Mouse (Mus musculus): ENCODE data around the gene Fgfr2.

Fgfr2 gene

DNA sequence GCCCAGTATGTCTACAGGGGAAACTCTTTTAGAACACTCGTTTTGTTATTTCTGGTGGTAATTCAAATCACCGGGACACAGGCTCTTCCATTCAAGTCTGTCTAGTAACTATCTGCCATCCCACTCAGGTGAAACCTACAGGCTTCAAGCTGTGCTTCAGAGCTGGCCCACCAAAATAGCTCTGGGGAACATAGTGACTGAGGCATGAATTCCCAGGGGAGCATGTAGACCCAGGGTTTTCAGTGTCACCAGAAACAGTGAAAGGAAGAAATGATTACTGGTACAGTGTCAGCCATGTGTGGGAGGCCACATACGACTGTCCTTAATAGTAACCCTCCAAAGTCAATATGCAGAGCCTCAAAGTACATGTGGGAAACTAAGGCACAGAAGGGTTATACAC, 841.0 kb downstream of the Fgfr2 start:
- no peak for DNase-seq

DNA sequence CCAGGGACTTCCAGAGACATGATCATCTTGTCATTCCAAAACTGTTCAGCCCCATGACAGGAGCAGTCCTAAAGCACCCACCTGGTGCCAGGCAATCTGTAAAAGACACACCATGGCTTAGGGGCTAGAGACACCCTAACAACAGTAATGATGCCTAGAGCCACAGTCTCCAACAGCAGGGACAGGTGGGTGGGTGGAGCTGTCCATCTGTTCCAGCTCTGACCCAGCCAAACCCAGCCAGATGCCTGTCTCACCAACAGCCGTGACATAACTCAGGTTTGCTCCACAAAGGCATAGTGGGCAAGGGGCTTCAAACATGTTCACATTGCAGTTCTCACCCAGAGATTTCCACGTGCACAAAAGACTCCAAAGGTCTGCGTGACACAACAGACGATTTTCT, 841.4 kb downstream of the Fgfr2 start:
- DNase-seq: no peak

DNA sequence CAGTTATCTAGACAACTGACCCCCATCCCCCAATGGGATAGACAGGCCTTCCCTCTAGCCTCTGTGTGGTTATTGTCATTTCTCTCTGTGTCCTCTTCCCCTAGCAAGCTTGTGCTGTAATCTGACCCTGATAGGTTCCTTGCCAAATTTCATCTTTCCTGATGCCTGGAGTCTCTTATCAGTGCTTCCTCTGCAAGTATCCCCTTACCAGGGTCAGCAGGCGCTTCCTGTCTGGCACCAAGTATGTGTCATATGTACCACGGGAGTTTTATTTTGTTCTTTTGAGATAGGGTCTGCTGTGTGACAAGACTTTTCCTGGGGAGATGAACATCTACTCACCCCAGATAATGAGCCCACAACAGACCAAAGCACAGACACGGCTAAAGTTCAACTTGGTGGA, 844.5 kb downstream of the Fgfr2 start:
- no peak for DNase-seq

DNA sequence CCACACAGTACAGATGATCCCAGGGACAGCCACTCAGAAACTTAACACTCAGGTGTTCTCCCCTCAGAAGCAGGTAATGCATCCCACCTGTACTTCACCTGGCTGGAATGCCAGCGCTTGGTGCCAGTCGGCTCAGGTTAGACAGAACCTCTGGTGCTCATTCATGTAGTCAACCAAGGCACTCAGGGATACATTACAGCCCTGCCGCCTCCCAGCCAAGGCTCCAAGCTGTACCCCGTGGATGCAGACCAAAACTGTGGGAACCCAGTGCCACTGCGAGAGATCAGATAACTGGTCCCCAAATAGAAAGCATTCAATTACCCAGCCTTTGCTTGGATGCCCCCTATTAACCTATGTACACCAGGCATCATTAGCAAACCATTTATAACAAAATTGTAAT, 846.9 kb downstream of the Fgfr2 start:
- DNase-seq: no peak

DNA sequence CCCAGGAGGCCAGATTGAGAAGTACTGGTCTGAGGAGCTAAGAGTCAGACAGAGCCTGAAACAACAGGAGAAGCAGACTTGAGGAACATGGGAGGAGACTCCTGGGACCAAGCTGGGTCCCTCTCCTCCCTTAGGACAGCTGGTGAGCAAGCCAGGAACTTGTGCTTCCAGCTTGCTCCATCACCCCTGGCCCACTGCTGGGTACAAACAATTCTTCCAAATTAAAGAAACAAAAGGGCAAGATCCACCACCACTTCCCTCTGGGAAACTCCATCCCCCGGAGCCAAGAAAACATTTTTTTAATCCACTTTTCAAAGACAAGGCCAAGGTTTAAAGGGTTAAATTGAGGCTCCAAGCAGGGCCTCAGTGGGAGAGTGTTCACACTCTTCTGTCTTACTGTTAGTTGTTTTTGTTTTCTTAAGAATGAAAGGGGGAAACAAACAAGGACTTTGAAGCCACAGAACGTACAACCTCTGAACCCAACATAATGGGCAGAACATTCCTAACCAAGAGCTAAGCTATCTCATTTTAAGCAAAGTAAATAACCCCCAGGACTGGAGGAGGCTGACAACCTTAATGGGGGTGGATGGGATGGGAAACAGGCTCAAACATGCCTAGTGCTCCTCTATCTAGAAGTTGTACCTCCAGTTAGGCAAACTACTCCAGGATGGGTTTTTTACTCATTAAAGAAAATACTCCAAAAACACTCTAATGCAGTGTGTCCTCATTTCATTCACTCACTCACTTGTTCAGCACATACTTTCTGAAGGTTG, 849.2 kb downstream of the Fgfr2 start:
- no peak for DNase-seq

DNA sequence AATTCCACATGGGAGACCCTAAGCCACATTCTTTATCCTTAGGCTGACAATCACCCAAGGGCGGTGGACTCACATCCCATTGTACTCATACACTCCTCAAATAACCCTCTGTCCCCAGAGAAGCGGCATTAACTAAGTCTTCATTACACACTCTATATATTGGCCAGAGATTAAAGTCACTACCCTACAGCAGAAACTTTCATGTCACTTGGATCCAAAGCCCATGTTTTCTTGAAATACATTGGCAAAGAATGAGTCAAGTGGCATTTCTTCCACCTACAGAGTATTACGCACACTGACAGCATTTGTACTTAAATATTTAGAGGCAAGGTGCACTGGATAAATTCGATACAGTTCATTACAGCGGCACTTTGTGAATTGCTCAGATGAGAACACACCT, 850.2 kb downstream of the Fgfr2 start:
- no peak for DNase-seq

DNA sequence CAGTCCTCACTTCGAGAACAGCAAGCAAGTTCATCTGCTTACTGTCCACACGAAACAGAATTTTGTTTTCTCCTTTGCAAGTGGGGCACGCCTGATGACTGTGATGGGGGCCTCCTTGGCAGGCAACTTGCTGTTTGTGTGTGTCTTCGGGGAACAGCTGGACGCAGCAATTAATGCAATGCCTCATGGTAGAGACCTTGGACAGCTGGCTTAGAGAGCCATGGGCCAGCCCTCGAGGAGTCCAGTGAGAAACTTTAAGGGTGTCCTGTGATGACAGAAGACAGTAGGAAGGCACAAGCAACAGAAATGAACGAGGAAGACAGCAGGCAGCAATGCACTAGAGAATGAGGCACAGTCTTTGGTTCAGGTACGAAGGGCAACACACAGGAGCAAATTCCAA, 852.8 kb downstream of the Fgfr2 start:
- DNase-seq: no peak

DNA sequence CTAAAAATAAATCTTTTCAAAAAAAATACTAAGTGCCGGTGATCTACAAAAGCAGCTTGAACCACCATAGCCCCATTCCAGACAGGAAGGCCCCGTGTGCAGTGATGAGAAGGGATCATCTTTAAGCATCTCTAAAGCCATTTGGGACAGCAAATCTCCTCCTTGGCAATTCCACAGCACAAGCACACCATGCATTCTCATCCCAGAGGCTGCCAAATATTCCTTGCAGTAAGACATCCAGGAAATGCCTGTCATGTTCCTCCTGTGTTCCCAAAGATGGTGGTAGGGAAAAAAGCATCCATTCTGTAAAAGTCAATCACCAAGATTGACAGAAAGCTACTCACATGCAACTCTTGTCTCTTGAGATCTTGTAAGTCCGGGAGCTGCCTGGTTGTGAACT, 853.5 kb downstream of the Fgfr2 start:
- DNase-seq: no peak

DNA sequence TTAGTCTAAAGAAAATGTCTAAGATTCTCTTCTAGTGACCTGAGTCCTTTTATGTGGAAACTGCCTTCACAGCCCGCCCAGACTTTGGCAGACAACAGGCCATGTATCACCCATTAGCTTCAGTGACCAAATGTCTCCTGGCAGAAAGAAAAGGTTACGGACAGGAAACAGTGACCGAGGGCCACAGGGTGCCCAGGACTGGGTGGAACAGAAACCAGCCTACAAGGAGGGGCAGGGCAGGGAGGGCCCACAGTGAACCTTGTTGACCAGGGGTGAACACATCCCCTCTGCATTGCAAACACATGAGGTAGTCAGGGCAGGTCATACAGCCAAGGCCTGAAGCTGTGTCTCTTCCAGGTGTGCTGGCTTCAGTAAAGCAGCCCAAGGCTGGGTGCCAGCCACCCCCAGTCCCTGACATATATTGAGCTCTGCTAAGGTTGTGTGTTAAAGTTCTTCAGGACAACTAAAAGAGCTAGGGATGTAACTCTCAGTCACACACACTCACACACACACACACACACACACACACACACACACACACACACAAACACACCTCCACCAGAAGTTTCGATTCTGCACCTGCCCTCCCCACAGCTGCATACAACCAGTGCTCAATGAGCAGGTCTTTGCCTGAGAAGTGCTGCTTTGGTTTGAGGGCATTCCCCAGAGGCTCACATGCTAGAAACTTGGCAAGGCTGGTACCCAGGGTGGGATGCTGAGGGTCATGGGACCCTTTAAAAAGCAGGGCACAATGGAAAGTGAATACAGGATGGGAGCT, 855.2 kb downstream of the Fgfr2 start:
- DNase-seq: no peak

DNA sequence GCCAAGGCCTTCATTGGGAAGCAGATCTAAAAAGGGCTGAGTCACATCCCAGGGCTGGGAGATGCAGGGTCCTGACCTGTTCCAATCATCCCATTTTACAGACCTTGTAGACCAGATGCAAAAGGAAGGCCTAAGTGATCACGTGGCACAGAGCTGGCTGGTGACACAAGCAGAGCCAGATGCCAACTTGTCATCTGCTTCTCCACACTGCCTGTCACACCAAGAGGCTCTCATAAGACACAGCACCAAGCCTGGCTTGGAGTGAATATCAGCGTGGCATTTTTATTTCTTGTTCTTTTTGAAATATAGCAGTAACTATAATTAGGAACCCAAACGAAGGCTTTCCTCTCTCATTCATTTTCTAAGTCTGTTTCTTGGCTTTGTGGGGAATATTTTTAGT, 858.4 kb downstream of the Fgfr2 start:
- no peak for DNase-seq

DNA sequence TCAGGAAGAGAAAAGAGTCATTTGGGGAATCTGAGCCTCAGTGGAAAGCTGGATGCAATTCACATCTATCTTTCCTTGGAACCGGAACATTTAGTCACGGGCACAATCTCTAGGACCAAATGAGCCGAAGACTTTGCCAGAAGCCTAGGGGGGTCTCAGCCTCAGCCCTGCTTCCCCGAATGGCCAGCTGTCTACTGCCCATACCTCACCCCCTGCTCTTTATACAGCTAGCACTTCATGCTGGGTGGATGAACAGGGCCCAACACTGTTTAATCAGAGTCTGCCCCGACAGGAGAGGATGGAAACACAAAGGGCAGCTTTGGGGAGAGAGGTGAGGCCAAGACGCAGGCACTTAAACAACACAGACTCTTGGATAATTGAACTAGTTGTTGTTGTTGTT, 860.0 kb downstream of the Fgfr2 start:
- DNase-seq: no peak

DNA sequence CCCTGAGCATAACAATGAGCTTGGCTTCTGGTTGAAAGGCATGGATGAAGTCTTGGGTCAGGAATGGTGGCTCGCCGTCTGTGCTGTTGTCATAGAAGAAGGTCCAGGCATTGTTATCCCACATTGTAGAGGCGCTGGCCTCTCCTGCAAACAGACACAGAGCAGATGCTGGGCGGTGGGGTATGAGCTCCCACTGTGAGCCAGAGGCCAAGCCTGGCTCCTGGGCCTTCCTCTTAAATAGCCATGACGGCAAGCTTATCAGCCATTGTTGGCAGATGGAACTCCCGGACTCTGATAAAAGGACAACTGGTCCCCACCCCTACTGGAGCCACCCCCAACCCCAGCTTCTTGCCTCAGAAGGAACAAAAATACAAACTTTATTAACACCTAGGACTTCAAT, 860.5 kb downstream of the Fgfr2 start:
- DNase-seq: no peak

DNA sequence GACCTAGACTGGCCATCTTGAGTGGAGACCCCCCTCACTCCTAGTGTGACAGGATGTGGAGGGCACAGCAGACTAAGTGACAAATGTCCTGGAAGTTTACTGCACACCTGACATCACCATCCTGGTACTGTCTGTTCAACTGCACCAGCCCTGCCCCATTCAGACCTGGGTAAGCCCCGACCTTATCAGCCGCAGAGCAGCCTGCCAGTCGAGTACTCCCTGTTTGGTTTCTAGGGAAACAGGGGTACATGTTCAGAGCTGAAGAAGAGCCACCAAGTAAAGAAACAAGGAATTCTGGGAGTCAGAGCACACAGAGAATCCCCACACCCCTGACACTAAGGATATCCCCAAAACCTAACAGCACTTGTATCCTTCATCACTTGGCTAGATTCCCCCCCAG, 861.3 kb downstream of the Fgfr2 start:
- DNase-seq: no peak

DNA sequence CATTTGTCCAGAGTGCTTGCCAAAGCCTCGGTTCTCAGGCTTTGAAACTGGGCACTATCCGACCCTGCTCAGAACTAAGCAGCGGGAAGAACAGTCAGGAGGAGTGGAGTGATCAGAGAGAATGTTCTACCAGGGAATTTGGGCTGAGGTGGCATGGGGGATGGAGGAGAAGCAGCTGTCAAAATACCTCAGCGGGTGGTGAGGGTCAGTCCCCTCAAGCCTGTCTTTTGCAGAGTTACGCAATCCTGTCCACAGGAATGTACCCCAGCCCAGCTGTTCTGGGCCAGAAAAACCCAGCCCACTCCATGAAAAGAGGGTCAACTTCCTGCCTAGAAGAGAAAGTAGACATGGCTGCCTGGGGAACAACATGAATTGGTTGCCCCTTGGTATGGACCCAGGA, 862.5 kb downstream of the Fgfr2 start:
- no peak for DNase-seq

DNA sequence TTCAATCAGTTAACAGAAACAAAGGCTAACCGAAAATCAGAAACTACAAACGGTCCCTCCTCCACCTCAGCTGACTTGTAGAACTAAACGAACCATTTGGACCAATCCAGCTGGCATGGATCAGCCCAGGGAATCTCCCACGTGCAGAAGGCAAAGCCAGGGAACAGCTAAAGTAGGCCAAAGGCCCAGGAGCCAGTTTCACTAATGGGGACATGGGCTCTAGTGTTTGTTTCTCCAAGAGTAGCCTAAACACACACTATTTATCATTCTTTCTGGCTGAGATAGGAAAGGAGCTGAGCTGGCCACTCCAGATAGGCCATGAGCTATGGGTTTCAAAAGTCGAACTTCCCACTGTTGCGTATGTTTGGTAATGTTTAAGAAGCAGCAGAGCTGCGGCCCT, 864.3 kb downstream of the Fgfr2 start:
- DNase-seq: no peak

DNA sequence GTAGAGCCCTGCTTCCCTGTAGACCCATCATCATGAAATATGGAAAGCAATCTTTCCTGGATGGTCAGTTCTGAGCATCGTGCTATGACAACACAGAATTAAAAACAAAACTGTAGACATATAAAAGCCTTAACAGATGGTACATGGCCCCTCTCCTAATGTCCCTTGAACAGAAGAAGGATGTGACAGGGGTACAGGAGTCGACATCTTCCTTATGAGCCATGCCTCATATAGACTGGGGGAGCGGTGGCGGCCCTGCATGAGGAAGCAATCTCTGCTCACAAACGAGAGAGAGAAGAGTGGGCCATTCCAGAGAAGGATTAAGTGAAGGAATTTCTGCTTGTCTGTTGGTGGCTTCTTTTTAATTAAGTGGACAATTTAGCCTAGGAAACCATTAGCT, 864.9 kb downstream of the Fgfr2 start:
- no peak for DNase-seq

DNA sequence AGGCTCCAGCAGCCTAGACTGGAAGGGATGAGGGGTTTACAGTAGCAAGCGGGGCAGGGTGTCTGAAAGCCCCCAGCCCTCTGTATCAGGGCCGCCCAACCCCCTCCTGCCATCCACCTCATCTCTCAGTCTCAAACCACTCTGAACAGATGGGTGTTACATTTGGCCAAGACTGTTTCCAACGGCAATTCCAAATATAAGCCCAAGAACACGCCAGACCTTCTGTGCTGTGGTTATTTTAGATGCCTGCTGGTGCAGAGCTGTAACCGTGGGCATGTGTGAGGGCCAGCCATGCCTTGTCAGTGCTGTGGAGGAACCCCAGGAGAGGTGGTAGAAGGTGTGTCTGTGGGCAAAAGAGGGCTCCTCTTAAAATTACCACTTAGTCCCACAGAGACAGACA, 869.6 kb downstream of the Fgfr2 start:
- DNase-seq: peak; percentile 86

DNA sequence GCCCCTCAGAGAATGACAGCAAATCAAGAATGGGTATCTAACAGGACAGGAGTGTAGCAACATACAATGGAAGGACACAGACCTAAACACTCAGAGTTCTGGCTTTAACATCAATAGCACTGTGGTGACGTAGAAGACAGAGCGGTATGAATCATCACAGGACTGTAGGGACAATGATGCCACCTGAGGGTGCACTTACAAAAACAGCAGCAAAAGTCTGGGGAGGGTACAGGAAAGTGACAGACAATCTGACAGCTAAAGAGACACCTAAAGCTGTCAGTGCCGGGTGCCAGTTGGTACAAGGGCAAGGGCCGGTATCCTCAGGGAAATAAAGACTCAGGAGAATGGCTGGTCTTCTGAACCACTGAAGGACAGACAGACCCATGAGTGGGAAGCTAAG, 870.1 kb downstream of the Fgfr2 start:
- DNase-seq: no peak

DNA sequence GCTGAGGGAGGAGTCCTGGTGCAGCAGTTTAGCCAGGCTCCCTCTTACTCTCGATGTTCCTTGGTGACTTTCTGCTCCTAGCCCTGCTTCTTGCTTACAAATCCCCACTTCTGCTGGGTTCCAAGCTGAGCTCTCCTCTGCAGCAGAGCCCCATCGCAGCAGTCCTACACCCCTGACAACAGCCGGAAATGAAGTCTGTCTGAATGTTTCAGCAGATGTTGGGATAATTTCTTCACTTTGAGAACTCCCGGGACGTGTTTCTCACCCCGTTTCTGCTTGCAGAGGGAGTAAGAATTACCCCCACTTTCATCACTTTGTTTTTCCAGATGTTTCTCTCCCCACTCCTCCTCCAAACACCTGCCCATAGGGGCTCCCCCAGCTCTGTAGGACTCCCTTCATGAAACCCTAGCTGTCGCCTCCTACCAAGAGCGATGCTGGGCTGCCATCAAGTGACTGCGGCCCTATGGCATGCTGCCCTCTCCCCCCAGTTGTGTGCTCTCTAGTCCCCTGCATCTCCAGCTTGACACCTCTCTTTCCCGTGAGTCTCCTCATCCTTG, 873.5 kb downstream of the Fgfr2 start:
- DNase-seq: no peak

DNA sequence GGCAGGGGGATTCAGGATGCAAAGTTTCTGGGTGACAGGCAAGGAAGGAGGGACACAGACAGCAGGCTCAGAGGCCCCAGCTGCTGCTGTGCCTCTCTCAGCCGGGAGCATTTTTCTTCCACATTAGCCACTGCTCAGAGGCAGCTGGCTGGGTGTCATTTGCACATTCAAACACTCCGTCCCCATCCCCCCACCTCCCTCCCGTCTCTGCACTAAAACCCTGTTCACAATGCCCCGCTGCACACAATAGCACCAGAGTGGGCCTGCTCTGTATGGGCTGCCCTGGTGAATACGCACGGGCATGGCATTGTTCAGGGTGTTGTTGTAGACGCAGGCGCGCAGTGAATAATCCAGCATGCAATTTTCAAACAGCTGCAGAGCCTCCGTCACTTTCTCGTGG, 875.6 kb downstream of the Fgfr2 start:
- no peak for DNase-seq

DNA sequence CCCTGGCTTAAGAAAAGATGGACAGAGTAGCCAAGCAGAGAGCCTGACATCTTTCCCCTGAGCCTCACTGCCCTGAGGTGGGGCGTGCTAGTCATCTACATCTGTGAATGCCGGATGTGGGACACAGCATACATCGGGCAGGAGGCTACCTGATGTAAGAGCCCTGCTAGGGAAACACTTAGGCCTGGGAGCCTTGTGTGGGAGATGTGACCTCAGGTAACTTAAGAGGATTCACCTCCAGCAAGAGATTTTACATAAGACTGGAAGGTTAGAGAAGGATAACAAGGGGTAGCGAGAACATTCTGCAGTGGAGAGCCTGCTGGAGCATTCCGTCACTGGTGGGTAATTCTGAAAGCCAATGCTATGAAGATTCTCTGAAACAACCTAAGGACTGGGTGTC, 876.1 kb downstream of the Fgfr2 start:
- no peak for DNase-seq

DNA sequence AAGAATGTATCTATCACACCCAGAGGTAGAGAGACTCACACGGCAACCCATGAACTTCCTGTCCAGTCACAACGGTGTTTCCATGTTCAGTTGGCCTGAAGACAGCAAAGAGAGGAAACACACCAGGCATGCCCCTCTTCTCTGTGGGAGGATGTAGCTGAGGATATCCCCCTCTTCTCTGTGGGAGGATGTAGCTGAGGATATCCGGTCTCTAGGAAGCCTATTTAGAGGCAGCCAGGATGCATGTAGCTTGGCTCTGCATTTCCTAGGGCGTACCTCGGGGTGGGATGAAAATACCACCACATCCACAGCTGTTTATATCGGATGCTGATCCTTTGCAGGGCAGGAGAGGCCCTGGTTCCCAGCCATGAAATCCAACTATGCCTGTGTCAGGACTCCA, 877.4 kb downstream of the Fgfr2 start:
- DNase-seq: no peak

DNA sequence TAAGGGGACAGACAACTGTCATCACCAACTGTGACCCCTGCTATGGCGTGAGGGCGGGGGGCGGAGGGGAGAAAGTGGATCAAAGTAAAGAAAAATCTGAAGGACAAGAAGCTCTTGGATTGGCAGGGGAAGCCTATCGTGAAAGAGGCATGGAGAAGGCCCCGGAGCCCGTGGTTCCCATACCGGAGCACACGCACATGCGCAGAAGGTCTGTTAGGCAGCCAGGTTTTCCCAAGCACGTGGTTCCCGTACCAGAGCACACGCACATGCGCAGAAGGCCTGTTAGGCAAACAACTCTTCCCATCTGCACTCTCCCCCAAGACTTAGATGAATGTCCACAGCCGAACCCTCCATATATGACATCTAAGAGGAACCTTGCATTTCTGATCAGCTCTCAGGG, 878.5 kb downstream of the Fgfr2 start:
- no peak for DNase-seq

DNA sequence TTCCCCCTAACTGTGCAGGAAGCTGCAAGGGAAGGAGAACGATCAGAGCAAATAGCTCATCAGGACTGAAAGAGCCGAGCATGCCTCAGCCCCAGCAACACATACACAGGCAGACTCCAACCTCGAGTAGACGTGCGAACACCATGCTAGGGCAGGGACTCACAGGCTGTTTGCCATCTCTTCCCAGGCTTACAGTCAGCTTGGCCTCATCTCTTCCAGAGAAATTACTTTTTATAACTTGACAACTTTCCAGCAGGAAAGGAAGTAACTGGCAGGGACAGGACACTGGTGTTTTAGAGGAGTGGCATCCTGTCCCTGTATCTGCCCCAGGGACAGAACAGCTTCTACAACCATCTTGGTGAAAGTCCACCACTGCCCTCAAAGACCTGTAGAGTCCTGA, 879.9 kb downstream of the Fgfr2 start:
- no peak for DNase-seq

All from right cerebral cortex, adult 18-20 months (tissue).